Mouse (Mus musculus) right cerebral cortex, adult 2 months (tissue): Measurements from ENCODE around the gene Fam50b.

ENCODE experiments used
- DNase-seq, 2 experiments: peaks; one replicate each; pipeline ENCODE4 v3.0.0; 2021 to 2022; ENCODE audit warnings: low spot score in 2 of 2

Fam50b gene

DNA sequence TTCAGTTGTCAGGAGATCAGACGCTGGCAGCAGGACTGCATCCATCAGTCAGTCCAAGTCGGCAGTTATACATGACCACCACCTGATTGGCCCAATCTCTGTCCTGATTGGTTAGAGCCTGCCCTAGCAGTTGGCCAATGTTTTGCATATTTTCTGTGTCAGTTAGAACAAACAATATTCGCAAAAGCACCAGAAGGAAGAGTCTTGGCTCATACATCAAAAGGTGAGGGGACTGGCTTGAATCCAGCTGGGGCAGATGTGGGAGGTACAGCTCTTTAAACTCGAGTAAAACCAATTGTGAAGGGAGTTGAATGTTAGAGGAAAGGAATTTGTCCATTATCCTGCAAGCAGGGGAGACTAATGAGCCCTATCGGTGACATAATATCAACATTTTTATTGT lies at the start of gene Fam50b:
Gene Fam50b (plus strand): TSS at position 165 of the 400 bp plus-strand sequence.
- DNase-seq = no peak

DNA sequence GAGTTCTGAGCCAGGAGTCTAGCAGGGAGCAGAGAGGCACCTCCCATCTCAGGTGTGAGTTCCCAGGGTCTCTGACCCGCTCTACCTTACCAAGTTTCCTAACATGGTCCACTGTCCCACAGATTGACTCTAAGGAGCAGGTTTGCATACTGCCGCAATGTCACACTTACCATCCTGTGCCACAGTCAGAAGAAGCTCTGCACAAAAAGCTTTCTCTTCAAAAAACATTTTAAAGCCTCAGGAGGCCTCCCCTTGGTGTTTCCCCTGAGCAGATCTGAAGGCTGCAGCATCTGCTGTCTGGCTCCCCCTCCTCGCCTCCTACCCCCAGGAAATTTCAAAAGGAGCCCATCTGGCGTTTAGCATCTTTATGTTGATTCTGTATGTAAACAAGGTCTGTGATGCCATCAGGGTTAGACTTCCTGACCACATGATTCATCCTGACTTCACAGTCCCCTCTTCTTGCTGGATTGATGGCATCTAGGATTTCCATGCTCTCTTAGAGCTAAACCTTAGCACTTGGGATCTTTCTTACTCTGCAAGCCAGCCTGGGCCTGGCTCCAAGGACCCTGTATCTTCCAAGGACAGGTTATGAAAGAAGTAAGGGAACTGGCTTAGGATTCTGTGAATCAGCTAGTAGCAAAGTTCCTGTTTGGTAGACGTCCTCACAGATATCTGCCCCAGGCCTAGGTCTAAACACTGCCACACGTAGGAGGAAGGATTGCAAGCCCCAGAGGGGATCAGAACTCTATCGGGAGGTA lies 49.5 kb upstream of the Fam50b start:
- no peak for DNase-seq

- no peak for DNase-seq
Measured at GRCm38 (mm10) chr13:34691049-34691448, 43.6 kb upstream of the Fam50b start.

DNA sequence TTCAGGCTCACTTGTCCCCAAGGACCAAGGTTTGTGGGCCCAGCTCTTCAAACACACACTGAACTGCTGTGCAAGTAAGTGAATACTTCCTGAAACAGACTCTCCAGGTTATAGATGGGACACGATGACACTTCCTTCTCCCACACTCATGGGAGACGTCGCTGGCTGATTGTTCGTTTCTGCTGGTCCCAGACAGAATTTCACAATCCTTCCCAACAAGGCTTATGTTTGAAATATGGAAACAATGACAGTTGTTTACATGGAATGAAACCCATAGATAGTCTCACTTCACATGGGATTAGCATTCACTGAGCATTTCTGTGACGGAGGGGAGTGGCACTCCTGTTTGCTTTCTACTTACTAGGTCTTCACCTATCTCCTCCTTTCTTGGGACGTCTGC lies 41.5 kb upstream of the Fam50b start:
- no peak for DNase-seq

DNA sequence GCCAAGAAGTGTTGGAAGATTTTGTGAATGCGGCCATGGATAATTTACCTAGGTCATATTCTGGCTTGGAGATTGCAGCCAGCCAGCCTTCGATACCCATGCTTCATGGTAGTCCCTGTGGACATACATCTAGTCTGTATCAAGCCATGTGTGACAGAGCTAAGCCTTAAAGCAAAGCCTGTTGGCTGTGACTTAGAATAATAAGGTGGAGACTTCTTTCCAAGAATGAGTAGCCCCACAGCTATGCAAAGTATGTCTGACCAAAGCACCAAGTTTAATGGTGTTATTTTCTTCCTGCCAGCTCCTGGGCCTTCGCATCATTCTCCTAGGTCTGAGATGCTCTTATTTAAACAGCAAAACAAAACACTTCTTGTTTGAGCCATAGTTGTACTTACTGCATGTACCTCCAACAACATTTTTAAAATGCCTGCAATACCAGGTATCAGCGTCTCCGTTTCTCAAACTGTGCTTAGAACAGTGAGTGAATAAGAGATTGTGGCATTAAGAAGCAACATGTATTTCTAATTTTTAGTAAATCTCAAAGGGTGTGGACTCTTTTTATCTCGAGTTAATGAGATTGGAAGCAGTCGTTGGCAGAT lies 37.8 kb upstream of the Fam50b start:
- no peak for DNase-seq

DNA sequence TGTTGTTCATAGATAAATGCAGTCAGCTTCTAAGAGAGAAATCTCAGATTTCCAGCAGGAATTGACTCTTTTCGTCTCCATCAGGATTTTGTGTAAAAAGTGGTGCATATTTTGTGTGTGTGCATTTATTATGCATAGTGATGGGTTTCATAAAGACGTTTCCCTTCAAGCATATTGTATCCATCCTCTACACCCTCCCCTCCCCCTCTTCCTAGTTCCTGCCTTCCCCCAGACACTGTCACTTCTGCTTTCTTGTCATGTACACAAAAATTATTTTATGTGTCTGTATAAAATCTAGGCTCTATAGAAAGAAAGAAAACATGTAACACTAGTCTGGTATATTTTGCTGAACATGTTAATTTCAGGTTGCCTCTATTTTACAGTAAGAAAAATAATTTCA lies 34.6 kb upstream of the Fam50b start:
- DNase-seq = no peak

- no peak for DNase-seq
Measured at GRCm38 (mm10) chr13:34700630-34701029, 34.0 kb upstream of the Fam50b start.

DNA sequence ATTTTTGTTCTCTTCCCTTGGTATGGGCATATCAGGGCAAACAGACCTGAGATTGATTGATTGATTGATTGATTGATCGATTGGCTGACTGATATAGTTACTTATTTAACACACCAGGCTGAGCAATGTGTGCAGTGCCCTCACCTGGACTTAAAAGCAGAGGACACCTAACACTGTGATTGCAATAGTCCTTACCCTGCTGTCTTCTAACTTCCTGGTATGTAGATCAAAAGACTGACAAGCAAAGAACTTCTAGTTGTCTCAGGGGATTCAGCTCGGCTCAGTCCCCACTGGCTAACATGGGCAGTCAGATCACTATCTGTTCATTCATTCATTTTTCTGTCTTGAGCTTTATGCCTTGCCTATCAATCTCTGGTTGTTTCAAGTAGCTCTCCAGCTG lies 31.3 kb upstream of the Fam50b start:
- no peak for DNase-seq

GRCm38 (mm10) chr13:34703795-34704194 lies 30.9 kb upstream of the Fam50b start:
- no peak for DNase-seq

DNA sequence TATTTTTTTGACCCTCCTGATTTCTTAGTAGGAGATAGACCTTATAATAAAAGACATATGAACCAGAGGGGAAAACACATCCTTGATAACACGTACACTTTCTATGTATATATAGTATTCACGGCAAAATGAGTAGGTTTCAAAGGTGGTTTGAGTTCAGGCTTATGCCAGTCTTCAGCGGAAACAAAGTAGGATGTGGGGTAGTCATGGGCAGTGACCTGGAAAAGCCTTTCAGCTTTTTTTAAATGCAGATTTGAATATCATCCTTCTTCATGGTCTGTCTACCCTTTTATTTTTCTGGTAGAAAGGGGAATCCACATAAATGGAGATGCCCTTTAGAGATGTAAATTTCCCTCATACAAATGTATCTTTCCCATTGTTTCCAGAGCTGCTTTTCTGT lies 29.8 kb upstream of the Fam50b start:
- DNase-seq = no peak

GRCm38 (mm10) chr13:34708955-34709354 lies 25.7 kb upstream of the Fam50b start:
- DNase-seq = peak; percentile 36 to 40

DNA sequence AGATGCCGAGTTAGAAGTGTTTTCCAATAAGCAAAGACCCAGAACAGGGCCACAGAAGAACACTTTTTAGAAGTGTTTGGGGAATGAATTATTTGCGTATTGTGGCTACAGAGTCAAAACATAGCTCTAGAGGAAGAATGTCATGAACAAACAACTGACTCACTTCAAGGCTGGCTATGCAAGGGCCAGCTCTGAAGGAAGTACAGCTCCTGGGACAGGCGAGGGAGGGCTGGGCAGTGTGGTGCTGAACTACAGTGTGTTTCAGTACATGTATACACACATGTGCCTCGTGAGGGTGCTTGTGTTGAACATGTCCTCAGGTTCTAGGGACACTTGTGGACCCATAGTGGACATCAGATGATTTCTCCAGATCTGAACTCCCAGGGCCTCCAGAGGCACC lies 25.1 kb upstream of the Fam50b start:
- no peak for DNase-seq

- DNase-seq = no peak
Measured at GRCm38 (mm10) chr13:34711410-34711809, 23.2 kb upstream of the Fam50b start.

GRCm38 (mm10) chr13:34712881-34713280 lies 21.8 kb upstream of the Fam50b start:
- DNase-seq = no peak

DNA sequence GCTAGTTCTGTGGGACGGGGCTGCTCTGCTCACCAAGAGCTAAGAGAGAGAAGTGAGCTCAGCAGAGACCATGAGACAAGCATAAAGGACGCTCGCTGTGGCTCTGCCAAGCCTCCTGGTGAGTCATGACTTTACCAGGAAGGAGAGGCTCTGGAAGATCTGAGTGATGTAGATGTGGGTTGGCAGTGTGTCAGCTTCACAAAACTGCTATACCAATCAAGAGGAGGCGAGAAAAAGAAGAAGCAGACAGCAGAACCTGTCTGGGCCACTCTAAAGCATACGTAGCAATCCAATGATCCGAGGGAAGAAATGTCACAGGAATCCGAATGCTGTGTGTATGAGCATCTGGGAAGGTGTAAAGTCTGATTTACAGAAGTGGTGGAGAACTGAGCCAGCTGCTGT lies 19.2 kb upstream of the Fam50b start:
- peak; percentile 75 to 77 for DNase-seq

- DNase-seq = no peak
Measured at GRCm38 (mm10) chr13:34724831-34725592, 9.6 kb upstream of the Fam50b start.

GRCm38 (mm10) chr13:34725800-34726476 lies 8.7 kb upstream of the Fam50b start:
- DNase-seq = peak in 1 of 2 experiments; percentile 42

GRCm38 (mm10) chr13:34726477-34726805 lies 8.2 kb upstream of the Fam50b start:
- DNase-seq = peak in 1 of 2 experiments; percentile 31

DNA sequence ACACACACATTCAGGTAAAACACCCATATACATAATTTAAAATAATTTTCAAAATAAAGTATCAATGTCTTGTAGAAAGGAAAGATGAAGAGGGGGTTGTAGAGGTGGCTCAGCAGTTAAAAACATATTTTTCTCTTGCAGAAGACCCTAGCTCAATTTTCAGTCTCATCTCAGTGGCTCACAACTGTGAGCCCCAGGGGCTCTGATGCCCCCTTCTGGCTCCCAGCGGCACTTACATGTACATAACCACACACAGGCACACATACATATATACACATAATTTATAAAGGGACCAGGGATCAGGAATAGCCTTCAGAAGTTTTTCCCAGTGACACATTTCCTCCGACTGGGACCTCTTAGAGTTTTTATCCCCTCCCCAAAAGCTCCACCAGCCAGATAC lies 7.6 kb upstream of the Fam50b start:
- no peak for DNase-seq

DNA sequence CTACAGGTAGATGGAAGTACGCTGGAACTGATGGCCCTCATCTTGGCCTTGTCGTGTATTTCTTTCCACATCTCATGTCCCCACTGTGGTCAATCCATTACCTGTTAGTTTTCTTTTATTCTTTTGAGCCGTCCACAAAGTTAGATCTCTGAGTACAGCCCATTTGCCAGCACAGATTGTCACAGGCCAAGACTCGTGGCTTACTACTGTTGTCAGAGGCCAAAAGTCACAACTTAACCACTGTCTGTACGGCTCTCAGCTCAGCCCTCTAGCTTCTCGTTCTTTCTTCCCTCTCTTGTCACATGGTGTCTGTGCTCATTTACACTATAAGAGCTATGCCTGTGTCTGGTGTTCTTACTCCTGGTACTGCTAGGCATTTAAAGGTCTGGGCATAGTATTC lies 3.1 kb upstream of the Fam50b start:
- DNase-seq = no peak

GRCm38 (mm10) chr13:34733780-34734179 lies 870 bp upstream of the Fam50b start:
- no peak for DNase-seq

- DNase-seq = no peak
Measured at GRCm38 (mm10) chr13:34737968-34738698, 3.5 kb downstream of the Fam50b start.
